Mouse (Mus musculus) kidney, adult 2 months (tissue): ENCODE measurements around the gene Foxo1.

Experiments used
- CTCF ChIP-seq: fragments of 200-500 bp; conservative IDR thresholded peaks from 2 replicates; pipeline ENCODE4 v1.5.1; 2011; ENCODE audit warnings: low read depth, mild to moderate bottlenecking, control low read depth, low read length, moderate library complexity, mixed read lengths; ENCODE audit not compliant: insufficient read depth, insufficient read length
- POLR2A ChIP-seq: fragments of 200-500 bp; IDR thresholded peaks from one replicate; pipeline ENCODE4 v1.6.1; 2011; ENCODE audit warnings: low read depth, low read length, control low read depth

DNA sequence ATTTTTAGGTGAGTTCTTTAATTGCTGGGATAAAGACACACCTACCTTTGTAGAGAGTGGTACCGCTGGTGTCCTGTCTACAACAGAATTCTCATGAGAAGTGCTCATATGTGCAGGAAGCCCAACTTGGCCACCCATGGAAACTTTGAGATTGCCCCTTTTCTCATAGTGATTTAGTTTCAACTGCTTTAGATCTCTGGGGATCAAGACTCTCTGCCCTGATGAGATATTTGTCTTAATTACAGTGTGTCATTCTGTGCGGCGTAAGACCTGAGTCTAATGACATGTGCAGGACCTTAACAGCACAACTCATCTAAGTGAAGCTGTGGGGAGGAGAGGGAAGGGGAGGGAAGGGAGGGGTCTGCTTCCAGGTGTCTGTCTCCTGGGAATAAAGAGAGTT lies 13.7 kb downstream of the Foxo1 start:
- no peak for TF ChIP-seq CTCF
- TF ChIP-seq POLR2A: no peak
